Mouse (Mus musculus): Measurements from ENCODE around the gene Pgap3.
A peak's percentile ranks its signal among the peaks of the same experiment; 100 is the strongest.

Gene Pgap3

GRCm38 (mm10) chr11:98356625-98357394 is 43.5 kb downstream of the Pgap3 start:
- DNase-seq (ENCODE audit: low spot score in 2 of 2), result no peak

DNA sequence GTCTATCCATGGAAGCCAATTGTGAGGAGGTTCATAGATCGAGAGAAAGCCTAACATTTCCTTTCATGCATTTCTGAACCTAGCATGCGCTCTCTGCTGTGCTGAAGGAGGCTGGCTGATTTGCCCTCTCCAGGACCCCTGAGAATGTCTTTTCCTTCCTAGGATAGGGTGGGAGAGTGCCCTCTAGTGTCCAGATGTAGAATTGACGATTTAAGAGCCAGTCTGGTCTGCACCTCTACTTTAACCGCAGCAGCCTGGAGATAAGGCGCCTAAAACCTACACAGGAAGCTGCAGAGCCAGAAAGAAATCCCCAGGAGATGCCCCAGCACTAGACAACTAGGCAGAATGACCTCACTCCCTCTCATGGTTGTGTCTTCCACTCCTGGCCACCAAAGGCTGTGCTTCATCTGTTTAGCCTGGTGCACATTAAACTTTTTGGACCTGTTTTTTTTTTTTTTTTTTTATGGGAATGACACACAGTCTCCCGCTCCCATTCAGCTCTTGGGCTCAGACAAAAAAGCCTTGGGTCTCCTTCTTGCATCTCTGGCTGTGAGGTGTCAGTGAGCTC is 44.5 kb downstream of the Pgap3 start:
- peak; percentile 59 to 76 for DNase-seq (ENCODE audit: low spot score in 2 of 2)

DNA sequence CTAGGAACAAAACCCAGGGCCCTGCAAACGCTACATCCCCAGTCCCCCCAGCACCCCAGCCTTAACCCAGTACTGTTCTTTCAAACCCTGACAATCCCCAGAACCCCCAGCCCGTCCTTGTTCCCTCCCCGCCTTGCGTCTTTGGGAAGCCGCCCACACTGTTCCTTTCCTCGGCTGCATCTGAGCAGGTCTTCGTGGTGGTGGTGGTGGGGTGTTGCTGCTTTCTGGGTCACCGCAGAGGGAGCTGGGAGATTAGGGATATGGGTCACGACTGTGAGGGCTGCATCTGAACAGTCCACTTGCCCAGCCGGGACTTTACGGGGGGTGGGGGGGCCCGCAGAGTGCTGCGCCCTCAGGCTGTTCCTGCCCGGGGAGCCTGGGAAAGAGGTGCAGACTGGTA is 45.8 kb downstream of the Pgap3 start:
- DNase-seq (ENCODE audit: low spot score in 2 of 2), result no peak

- DNase-seq (ENCODE audit: low spot score in 2 of 2), result no peak
Measured at GRCm38 (mm10) chr11:98353651-98354211, 46.6 kb downstream of the Pgap3 start.

GRCm38 (mm10) chr11:98352272-98352990 is 47.9 kb downstream of the Pgap3 start:
- no peak for DNase-seq (ENCODE audit: low spot score in 2 of 2)

DNA sequence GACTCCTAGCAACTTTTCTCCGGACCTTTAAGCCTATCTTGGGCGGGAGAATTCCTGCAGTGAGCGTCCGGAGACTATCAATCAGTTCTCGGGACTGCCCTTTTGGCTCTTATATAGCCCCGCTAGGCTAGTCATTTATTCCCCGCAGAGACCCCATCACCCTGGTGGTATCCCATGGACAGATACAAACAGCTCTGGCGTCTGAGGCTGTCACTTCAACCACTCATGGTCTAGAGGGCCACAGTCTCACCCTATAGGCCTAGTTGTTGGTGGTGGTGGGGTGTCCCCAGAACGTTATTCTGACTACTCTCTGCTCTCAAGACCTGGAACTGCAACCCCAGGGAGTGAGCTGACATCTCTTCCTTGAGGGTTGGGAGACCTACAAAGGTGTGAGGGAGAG is 51.0 kb downstream of the Pgap3 start:
- no peak for DNase-seq (ENCODE audit: low spot score in 2 of 2)

GRCm38 (mm10) chr11:98348083-98348961 is 52.0 kb downstream of the Pgap3 start, which contains the start of gene Ppp1r1b:
Gene Ppp1r1b (plus strand): TSS chr11:98348404.
- DNase-seq (ENCODE audit: low spot score in 2 of 2), result peak; percentile 64 to 67

DNA sequence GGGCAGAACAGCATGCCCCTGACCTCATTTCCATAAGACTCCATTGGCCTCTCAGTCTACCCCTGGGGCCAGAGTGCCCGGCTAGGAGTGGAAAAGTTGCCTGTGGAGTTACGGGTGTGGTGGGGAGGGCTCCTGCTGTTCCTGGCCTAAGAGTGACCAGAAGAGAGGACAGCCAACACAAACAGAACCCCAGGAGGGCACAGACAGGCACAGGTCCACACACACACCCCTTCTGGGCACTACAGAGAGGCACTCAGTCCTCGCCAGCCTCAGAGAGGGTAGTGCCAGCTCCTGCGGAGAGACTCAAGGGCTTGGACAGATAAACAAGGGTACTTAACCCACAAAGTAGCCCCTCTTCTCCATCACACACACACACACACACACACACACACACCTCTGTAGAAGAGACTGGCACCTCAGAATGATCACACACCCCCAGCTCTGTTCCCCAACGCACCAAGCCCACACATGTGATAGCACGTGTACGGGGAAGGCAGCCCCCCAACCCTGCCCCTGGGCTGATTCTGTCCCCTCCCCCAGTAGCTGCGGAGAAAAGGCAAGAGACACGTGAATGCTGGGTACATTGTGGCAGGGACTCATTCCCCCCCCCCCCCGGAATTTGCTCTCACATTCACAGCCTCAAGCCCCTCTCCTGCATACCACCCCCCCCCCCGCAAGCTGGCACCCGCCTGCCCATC is 52.8 kb downstream of the Pgap3 start:
- no peak for DNase-seq (ENCODE audit: low spot score in 2 of 2)

- DNase-seq (ENCODE audit: low spot score in 2 of 2), result no peak
Measured at GRCm38 (mm10) chr11:98346168-98346567, 54.1 kb downstream of the Pgap3 start.

- DNase-seq (ENCODE audit: low spot score in 2 of 2), result peak; percentile 70 to 82
Measured at GRCm38 (mm10) chr11:98345253-98345652, 55.0 kb downstream of the Pgap3 start.

DNA sequence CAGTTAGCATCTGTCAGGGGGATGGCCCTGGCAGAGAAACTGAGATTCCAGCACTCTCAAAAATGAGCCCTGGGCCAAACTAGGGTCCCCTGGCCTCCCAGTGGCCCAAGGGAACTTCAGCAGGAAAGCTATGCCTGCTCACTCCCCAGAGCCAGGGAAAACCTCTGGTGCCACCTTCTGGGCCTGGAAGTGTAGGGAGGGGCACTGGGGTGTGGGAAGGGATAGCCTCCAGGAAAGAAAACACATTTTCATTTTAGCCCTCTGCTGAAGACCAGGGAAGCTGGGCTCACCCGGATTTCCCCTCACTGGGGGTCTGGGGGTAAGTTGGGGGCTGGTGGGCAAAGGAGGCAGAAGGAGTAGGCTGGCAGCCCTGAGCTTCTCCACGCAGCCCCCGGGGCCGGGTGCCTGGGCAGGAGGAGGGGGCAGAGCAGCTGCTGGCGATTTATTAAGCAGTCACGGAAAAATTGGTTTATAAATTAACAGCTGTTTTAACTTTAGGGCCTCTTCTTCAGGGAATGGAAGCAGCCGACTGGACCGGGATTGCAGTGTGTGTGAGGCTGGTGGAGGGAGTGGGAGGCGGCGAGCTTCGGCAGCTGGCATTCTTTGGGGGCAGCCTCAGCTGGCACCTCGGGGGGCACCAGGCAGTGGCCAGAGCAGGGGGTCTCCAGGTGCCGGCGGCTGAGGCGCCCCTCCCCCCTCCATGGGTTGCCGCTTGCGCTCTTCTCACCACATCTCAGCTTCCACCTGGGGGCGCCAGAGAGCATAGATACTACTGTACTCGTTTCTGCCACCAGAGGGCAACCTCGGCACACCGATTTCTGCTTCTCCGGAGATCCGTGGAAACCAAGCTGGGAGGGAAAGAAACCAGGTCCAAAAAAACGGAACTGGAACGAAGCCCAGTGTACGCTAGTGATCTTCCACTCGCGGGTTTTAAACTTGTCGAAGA is 58.0 kb downstream of the Pgap3 start:
- peak; percentile 64 to 93 for DNase-seq (ENCODE audit: low spot score in 2 of 2)

DNA sequence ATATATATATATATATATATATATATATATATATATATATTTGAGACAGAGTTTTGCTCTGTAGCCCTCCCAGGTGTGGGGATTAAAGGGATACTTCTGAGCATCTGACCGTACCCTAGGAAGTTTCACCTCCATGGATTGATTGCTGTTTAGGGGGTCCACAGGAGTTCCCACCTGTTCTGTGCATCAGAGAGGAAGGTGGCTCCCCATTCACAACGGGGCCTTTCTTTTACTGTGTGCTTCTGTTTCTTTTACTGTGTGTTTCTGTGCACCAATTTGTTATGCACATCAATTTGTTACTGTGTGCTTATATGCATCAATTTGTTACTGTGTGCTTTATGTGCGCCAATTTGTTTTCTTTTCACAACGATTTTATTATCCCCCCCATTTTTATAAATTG is 59.1 kb downstream of the Pgap3 start:
- DNase-seq (ENCODE audit: low spot score in 2 of 2), result no peak

DNA sequence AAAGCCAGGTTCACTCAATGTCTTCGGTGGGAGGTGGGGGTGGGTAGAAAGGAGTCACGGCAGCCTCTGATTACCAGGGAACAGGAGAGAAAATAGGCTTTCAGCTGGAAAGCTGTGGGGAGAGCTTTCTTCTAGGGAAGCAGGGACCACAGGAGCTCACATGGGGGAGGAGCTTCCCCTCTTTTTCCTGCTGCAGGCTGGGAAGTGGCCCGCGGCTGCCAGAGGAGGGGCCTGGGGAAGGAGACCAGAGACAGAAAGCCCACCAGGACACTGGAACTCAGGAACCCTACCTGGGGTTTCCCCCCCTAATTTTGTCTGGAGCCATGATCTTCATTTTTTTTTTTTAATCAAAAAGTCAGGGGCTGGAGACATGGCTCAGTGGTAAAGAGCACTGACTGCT is 59.7 kb downstream of the Pgap3 start:
- no peak for DNase-seq (ENCODE audit: low spot score in 2 of 2)

- DNase-seq (ENCODE audit: low spot score in 2 of 2), result no peak
Measured at GRCm38 (mm10) chr11:98339679-98340287, 60.5 kb downstream of the Pgap3 start.

DNA sequence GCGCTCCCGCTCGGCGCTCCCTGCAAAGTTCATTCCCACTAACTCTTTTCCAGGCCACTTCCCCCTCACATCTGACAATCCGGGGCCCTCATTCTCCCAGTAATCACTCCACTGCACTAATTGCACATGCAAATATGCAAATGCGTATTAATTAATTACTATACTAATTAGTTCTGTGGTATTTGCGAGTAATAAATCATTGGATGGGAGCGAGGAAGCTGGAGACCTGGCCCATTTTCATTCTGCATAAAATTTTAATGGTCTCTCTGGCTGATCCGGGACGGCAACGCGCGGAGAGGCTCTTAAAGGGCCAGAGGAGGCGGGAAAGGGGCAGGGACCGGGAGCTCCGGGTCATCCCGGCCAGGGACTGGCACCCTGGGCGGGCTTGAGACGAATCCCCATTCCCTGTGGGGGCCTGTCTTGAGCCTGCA is 61.2 kb downstream of the Pgap3 start:
- no peak for DNase-seq (ENCODE audit: low spot score in 2 of 2)

Data from thymus, postnatal 10 days (tissue).